Mouse (Mus musculus) bone marrow macrophage, adult 2 months (primary cell): ENCODE data around the gene Irs3.

Experiments used
- CTCF ChIP-seq: IDR thresholded peaks from 2 replicates; pipeline ENCODE4 v1.5.1; 2012; ENCODE audit warnings: low read depth, mild to moderate bottlenecking, low read length, moderate library complexity
- POLR2A ChIP-seq: IDR thresholded peaks from 2 replicates; pipeline ENCODE4 v1.6.1; 2012; ENCODE audit warnings: mild to moderate bottlenecking, low read depth, low read length, borderline replicate concordance

DNA sequence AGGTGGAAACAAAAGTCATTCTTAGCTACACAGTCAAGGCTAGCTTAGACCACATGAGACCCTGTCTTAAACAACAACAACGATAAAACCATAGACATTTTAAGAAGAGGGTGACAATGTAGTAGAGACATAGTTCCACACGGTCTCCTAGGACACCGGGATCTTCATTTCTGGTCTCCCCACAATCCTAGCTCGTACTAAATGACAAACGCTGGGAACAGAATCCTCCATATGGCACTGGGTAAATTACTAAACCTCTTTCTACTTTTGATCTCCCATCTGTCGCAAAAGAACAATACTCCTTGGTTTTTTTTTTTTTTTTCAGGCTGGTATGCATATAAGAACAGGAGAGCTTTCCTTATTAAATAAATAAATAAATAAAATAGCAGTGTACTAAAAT, 37.0 kb upstream of the Irs3 start:
- TF ChIP-seq CTCF (no peak), POLR2A (no peak)
